Mouse (Mus musculus) bone marrow macrophage, adult 2 months (primary cell): ENCODE data around the gene 5430427O19Rik. TPM values are rescaled to one million over a fixed set of nuclear protein-coding genes. Genes with fewer than 3 reads are reported as not detected.
A peak's percentile ranks its signal among the peaks of the same experiment; 100 is the strongest.

Source experiments
- H3K27ac ChIP-seq: 2 replicates; pipeline ENCODE4 v1.5.1; 2012; ENCODE audit warnings: low read depth, low read length; ENCODE audit not compliant: insufficient read depth
- H3K4me1 ChIP-seq: 2 replicates; pipeline ENCODE4 v1.6.1; 2012; ENCODE audit warnings: low read length; ENCODE audit not compliant: control insufficient read depth, insufficient read depth
- H3K4me3 ChIP-seq: 2 replicates; pipeline ENCODE4 v1.5.1; 2012; ENCODE audit warnings: mild to moderate bottlenecking, low read length, moderate library complexity; ENCODE audit not compliant: insufficient read depth
- CTCF ChIP-seq: IDR thresholded peaks from 2 replicates; pipeline ENCODE4 v1.5.1; 2012; ENCODE audit warnings: low read depth, mild to moderate bottlenecking, low read length, moderate library complexity
- POLR2A ChIP-seq: IDR thresholded peaks from 2 replicates; pipeline ENCODE4 v1.6.1; 2012; ENCODE audit warnings: mild to moderate bottlenecking, low read depth, low read length, borderline replicate concordance
- polyA plus RNA-seq: library from polyadenylated mRNA; stranded (reverse); fragments of >200 nt; gene quantifications from 2 replicates; pipeline ENCODE4 v1.2.4, GENCODE M21; 2012; ENCODE audit not compliant: missing spikeins, insufficient read depth, insufficient read length

Gene 5430427O19Rik
- 21.2 and 22.1 TPM in 2 replicates for polyA plus RNA-seq

- TF ChIP-seq CTCF (no peak), POLR2A (no peak)
- H3K4me3 ChIP-seq, result peak within 1 kb of the TSS; percentile 91
- H3K27ac ChIP-seq, result peak within 1 kb of the TSS; percentile 97
- H3K4me1 ChIP-seq, result peaks cover 24% of the 10 kb centered on the region
Observed at GRCm38 (mm10) chrX:85869914-85870483, at the start of gene 5430427O19Rik. Gene 5430427O19Rik, plus strand, starts transcription at chrX:85870354.

- H3K4me3 ChIP-seq, result no peak overlapping the region
- peaks cover 2% of the 10 kb centered on the region; the same call in 1 of the 2 replicates for H3K4me1 ChIP-seq
- TF ChIP-seq CTCF (no peak), POLR2A (no peak)
- H3K27ac ChIP-seq, result no peak overlapping the region
Observed at GRCm38 (mm10) chrX:85827719-85828453, 42.3 kb upstream of the 5430427O19Rik start.

- TF ChIP-seq POLR2A (no peak), CTCF (no peak)
- no peak overlapping the region for H3K27ac ChIP-seq
- no peak overlapping the region for H3K4me3 ChIP-seq
- H3K4me1 ChIP-seq, result peaks cover 2% of the 10 kb centered on the region; the same call in 1 of the 2 replicates
Observed at GRCm38 (mm10) chrX:85829000-85829399, 41.2 kb upstream of the 5430427O19Rik start.

GRCm38 (mm10) chrX:85839174-85839573 lies 31.0 kb upstream of the 5430427O19Rik start:
- no peak for TF ChIP-seq POLR2A
- Histone ChIP-seq H3K4me3 (no peak overlapping the region), H3K4me1 (peaks cover 8% of the 10 kb centered on the region; the same call in 1 of the 2 replicates), H3K27ac (peak overlapping the region; percentile 67; the same call in 1 of the 2 replicates)

- H3K27ac ChIP-seq, result no peak overlapping the region
- no peak overlapping the region for H3K4me3 ChIP-seq
- TF ChIP-seq CTCF, result no peak
- no peak for TF ChIP-seq POLR2A
- no peaks in the 10 kb centered on the region for H3K4me1 ChIP-seq
Observed at GRCm38 (mm10) chrX:85855938-85856337, 14.2 kb upstream of the 5430427O19Rik start.

GRCm38 (mm10) chrX:85857169-85857568 lies 13.0 kb upstream of the 5430427O19Rik start:
- no peak for TF ChIP-seq CTCF
- no peak for TF ChIP-seq POLR2A
- no peak overlapping the region for H3K4me3 ChIP-seq

GRCm38 (mm10) chrX:85868079-85868478 lies 2.1 kb upstream of the 5430427O19Rik start:
- TF ChIP-seq POLR2A (no peak), CTCF (no peak)
- peaks cover 28% of the 10 kb centered on the region for H3K4me1 ChIP-seq
- peak overlapping the region; percentile 50; the same call in 1 of the 2 replicates for H3K27ac ChIP-seq
- H3K4me3 ChIP-seq, result no peak overlapping the region

More at GRCm38 (mm10) chrX:85857169-85857568, 13.0 kb upstream of the 5430427O19Rik start:
- Histone ChIP-seq H3K27ac (no peak overlapping the region), H3K4me1 (no peaks in the 10 kb centered on the region)

- TF ChIP-seq CTCF (no peak), POLR2A (no peak)
- H3K4me1 ChIP-seq, result peaks cover 24% of the 10 kb centered on the region
- H3K4me3 ChIP-seq, result peak overlapping the region; percentile 91
- H3K27ac ChIP-seq, result peak overlapping the region; percentile 91
Observed at GRCm38 (mm10) chrX:85871371-85872056, 1.4 kb downstream of the 5430427O19Rik start.

GRCm38 (mm10) chrX:85874367-85874766 lies 4.2 kb downstream of the 5430427O19Rik start:
- TF ChIP-seq POLR2A (no peak), CTCF (no peak)
- no peak overlapping the region for H3K27ac ChIP-seq

More at GRCm38 (mm10) chrX:85874367-85874766, 4.2 kb downstream of the 5430427O19Rik start:
- H3K4me1 ChIP-seq, result peaks cover 16% of the 10 kb centered on the region
- H3K4me3 ChIP-seq, result no peak overlapping the region
